Mouse (Mus musculus): Measurements from ENCODE around the gene Dapk1.
"Not testable (repeated sequence)": the region's sequence is repeated elsewhere in the genome, so short reads cannot be mapped to it uniquely, and the experiment has no call there.

The Dapk1 gene

DNA sequence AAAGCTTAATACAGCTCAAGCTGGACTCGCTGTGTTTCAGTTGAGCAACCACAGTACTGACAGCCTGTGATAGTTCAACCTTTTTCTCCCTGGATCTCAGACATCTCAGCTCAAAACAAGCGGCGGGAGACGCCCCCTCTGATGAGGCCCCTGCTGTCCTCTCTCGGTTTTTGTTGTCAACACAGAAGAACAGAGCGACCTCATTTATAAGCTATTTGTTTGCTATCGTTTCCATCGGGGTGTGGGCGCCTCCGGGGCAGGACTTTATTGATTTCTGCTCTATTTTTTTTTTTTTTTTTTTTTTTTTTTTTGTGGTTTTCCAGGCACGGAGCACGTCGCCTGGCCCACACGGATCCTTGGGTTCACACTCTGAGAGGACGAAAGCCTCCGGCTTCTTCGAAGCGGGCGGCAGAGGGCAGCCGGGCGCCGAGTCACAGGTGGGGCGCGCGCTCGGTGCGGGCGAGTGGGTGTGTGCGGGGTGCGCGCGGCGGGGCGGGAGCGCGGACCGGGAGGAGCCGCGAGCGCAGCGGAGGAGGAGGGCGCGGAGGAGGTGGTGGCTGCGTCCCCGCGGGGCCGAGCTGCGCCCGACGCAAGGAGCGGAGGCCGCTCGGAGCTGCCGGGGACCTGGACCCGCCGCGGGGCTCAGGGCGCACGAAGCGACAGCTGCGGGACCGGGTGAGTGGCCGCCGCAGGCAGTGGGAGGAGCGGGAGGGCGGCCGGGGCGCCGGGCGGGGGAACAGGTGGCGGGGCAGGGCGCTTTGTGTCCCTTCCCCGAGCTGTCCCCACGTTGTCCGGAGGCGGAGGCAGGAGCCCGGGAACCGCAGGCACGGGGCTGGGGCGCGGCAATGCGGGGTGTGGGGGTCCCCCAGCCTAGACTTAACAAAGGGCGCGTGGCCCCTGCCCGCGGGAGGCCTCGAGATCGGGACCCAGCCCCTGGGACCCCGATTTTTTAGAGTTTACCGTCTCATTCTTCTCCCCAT is at the start of gene Dapk1:
Gene Dapk1, plus strand, starts transcription at position 512 of the 980 bp plus-strand sequence.
- no peak for DNase-seq (ENCODE audit: extremely low spot score, low read depth, low spot score)

DNA sequence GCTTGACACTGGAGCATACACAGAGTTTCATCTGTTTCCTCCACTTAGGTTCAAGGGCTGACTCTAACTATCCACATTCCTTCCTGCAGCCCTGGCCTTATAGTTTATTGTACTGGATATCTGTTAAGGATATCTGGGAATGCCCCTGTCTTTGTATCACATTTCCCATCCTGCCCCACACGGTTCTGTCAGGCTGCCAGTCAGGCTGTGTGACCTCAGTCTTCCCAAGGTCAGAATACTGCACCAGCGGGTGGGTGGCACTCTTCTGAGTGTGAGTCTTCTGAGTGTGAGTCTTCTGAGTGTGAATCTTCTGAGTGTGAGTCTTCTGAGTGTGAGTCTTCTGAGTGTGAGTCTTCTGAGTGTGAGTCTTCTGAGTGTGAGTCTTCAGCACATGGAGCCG is 48.4 kb upstream of the Dapk1 start:
- DNase-seq (ENCODE audit: extremely low spot score, low read depth, low spot score) = no peak

DNA sequence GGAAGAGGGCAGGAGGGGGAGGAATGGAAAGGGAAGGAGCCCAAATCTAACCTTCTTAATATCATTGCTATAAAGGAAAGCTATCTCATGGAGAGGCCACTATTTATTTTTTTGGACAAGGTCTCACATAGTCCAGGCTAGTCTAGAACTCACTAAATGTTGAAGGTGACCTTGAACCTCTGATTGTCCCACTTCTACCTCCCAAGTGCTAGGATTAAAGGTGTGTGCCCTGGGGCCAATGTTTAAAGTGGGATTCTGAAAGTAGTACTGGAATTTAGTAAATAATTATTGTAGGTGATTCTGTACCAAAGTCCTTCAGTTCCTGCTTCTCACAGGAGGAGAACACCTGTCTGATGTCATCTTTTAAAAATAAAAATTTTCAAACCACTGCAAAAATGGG is 45.3 kb upstream of the Dapk1 start:
- DNase-seq (ENCODE audit: extremely low spot score, low read depth, low spot score) = no peak

DNA sequence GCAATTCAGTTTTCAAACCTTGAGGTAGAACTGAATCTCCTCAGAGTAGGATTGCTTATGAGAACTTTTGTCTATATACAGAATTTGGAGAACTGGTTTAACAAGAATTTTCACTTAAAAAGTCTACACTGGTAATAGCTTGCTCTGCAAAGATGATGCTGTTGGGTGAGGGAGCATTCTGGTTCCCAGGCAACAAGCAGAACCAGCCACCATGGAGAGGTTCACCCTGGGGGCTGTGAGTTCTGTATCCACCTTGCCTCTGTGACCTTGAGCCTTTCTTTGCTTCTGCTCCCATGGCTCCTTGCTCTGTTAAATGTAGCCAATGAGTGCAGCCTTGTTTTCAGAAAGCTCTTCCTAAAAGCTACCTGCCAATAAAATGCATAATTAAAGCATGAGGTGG is 44.8 kb upstream of the Dapk1 start:
- no peak for DNase-seq (ENCODE audit: extremely low spot score, low read depth, low spot score)

DNA sequence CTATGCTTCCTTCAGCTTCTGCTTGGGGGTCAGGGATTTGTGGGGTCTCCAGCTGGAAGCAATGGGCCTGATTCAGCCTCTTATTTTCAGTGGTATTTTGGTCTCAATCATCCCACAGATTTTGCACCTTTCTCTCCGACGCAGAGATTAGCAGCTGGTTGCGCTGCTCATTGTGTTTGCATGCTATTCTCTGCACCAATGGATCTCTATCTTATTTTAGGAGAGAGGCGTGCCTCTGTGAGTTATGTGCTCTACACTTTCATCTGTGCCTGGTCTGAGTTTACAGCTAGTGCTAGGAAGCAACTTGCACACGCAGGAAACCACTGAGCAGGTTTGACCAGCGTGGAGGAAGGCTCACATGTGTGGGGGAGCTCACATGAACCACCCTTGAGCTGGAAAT is 37.4 kb upstream of the Dapk1 start:
- DNase-seq (ENCODE audit: extremely low spot score, low read depth, low spot score) = no peak

DNA sequence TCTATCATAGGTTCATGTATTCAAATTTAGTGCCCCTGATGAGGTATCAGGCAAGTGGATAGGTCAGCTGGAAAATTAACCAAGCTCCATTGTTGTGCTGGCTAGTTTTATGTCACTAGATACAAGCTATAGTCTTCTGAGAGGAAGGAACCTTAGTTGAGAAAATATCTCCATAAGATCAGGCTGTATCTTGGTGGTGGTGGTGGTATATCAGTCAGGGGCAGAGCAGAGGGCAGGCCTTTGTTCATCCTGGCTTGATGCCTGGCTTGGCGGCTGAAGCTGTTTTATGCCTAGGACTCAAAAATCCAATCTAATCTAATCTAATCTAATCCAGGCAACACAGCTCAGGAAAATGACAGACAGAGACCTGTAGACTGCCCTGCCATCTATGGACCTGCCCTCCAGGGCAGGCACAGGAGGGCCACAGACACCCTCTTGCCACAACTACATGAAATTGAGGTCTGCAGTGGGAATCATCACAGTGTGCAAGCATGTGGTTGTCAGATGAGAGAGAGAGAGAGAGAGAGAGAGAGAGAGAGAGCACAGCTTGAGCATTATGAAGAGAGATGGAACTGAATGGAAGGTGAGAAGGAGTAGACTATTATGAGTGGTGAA is 32.7 kb upstream of the Dapk1 start:
- DNase-seq (ENCODE audit: extremely low spot score, low read depth, low spot score) = no peak

DNA sequence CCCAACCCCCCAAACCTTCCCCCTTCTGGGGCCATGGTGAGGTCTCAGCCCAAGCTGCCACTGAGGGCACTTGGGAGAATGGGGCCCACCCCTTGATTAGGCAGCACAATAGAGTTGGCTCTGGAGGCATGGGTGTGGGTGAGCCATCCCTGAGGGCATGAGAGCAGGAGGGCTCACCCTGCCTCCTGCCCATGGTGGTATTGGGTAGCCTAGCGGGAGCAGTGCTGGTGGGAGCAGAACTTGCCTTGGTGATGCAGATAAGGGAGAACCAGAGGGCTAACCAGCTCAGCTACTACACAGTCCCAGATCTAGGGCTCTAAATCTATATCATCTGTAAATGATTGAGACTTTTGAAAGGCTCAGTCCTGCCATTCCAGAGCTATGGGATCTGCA is 32.2 kb upstream of the Dapk1 start:
- DNase-seq (ENCODE audit: extremely low spot score, low read depth, low spot score) = no peak

DNA sequence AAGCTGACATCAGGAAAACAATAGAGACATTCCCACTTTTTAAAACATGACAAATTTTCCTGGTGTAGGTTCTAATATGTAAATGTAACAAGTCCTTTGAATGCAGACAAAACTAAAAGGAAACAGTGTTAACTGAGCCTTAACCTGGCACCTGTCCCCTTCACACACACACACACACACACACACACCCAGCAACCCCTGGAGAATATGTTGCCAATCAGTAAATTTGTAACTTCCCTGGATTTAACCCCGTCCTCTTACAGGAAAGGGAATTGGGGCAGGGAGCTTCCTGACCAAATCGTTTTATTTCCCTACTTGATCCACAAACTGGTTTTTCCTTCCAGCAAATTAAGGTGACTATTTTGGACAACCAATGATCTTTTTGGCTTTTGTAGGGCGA is 28.2 kb upstream of the Dapk1 start:
- DNase-seq (ENCODE audit: extremely low spot score, low read depth, low spot score) = no peak

DNA sequence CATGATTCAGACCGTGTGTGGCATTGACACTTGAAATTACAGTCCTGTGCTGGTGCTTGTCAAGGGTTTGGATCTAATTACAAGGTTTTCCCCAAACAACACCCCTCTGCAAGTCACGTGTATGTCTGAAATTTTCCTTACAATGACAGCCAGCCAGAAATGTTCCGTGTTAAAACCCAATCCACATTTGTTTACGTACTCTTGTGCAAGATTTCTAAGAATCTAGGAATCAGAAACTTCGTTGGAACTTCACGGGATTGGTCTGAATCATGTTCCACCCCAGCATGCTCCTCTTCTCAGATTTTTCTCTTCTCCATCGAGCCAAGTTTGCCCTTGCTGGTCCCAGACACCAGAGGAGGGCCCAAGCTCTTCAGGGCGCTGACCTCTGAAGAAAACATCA is 27.8 kb upstream of the Dapk1 start:
- no peak for DNase-seq (ENCODE audit: extremely low spot score, low read depth, low spot score)

DNA sequence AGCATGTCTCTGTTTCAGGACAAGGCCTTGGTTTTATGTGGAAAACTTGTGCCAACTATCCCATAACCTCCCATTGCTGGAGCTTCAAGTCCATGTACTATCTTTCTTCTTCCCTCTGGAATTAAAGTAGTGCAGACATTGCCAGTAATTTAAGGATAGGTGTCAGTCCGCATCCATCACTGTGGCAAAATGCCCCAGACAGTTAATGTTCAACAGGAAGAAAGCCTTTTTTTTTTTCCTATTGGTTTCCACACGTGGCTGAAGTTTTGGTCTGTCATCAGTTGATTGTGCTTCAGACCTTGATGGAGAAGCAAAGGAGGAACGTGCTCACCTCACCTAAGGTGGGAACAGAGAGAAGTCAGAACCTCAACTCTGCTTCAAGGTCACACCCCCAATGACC is 23.2 kb upstream of the Dapk1 start:
- DNase-seq (ENCODE audit: extremely low spot score, low read depth, low spot score) = no peak

DNA sequence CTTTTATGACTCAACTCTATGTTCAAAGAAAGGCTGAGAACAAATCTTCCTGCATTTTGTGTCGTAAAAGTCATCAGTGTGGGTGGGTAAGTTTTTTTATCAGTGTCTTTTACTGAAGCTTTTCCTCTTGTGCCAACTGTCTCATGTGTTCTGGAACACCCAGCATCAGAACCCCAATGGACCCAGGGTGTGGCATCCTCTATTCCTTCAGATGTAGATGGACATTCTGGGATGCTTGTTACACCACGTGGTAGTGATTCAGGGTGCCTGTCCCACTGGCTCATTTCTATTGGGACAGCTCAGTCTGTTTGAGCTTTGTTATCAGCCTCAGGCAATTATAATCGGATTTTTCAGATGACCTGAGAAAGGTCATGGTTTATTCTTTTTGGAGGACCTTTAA is 6.9 kb upstream of the Dapk1 start:
- DNase-seq (ENCODE audit: extremely low spot score, low read depth, low spot score) = no peak

DNA sequence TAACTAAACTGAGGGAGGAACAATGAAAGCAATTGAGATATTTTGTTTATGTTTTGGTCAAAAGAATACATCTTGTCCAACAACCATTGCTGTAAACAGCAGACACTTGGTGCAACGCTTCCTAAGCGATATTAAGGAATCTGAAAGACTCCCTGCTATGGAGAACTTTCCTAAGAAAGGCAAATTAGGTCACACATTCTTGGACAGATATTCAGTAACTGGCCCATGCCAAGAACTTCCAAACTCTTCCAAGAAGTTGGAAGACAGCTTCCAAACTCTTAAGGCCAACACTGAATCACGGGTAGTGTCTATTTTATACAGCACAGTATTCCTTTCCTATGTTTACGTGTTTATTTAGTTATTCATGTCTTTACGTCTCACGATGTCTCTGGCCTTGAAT is 6.2 kb upstream of the Dapk1 start:
- DNase-seq (ENCODE audit: extremely low spot score, low read depth, low spot score) = no peak

DNA sequence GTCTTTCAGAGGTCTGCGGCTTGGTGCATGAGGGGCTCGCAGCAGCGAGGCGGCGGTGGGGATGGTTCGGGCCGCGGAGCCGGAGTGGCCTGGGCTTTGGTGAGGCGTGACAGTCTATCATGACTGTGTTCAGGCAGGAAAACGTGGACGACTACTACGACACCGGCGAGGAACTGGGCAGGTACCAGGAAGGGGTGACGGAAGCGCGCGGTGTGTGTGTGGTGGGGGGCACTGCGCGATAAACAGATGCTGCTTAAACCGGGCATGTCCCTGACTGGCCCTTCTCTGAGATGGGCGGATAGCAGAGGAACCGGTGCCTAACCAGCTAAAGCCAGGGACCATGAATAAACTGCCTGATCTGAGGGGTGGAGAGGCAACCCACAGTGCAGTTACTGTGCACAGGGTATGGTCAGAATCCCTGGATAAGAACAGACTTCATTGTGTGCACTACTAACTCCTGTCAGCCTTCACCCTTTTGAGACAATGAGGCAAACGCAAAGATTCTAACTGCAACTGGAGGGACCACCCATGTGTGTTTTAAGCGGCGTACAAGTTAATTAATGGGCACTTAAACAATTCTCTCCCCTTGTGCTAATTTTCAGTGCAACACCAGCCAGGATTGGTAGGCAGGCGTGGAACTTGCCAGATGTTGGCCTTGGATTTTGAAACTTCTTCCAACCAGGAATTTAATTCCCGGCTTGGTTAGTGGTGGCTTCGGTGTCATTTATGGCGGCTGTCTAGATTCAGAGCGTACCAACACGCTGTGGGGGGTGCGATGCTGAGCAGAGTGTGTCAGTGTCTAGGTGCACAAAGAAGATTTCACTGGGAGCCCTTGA is 887 bp downstream of the Dapk1 start:
- DNase-seq (ENCODE audit: extremely low spot score, low read depth, low spot score) = no peak

DNA sequence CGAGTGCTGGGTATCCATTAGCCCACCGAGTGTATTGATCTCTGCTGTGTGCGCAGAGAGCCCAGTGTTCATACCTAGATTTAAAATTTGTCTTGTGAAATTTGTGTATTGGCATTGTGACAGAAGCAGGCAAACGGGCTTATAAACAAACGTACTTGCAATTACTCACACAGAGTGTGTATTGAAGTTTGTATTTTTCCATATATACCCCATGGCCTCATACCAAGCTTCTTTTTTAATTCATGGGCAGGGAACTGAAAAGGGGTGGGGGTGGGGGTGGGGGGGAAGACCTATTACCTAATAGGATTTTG is 1.5 kb downstream of the Dapk1 start:
- no peak for DNase-seq (ENCODE audit: extremely low spot score, low read depth, low spot score)

DNA sequence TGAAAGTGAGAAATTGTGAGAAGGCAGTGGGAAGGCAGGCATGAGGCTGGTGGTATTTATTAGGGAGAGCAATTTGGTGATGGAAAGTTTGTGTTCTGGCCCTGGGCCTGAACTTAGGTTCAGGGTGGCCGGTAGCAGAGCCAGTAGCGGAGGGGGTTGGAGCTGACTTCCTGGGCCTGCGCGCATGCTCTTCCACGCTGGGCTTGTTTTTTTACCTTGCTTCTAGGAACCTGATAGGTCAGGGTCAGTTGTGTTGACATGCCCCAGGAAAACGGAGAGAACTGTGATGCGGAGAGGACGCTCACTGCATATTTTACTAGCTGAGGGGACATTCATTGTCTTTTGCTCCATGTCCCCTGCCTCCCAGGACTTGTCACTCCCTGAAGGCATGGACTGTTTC is 5.7 kb downstream of the Dapk1 start:
- no peak for DNase-seq (ENCODE audit: extremely low spot score, low read depth, low spot score)

DNA sequence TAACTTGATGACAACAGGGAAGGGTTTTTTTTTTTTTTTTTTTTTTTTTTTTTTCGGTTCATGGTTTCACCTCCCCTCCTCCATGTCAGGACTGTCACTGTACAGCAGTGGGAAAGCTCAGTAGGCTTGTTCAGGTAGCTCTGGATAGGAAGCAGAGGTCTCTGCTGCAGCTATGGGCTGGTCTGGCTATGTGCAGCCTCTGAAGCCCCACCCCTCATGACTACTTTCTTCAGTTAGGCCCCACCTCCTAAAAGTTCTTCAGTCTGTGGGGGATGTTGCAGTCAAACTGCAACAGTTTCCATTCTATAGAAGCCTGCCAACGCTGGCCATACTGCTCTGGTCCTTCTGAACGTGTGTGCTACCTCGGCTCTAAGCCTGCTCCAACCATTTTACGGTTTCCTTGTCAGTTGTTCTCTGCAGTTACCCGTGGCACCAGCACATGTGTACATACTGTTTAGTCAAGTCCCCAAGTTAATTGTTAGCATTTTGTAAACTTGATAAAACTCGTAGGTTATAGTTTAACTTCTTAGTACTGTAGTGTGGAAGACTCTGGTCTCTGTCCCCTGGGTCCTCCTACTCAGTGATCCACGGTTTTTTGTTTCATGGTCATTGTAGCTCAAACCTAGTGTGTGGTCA is 6.8 kb downstream of the Dapk1 start:
- no peak for DNase-seq (ENCODE audit: extremely low spot score, low read depth, low spot score)

DNA sequence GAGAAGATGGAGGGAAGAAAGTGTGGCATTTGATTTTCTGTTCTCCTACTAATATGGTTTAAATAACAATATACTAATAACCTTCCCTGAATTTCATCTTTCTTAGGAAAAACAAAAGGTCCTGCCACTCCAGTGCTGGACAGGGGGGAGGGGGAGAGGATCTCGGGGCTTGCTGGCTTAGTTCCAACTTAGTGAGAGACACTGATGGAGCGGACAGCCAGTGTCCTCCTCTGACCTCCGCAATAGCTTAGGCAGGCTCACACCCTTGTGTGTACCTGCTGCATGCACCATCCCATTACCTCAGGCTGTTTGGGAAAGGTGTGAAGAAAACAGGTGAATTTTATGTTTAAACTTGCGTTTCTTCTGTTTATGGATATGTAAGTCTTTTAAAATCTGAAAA is 7.5 kb downstream of the Dapk1 start:
- no peak for DNase-seq (ENCODE audit: extremely low spot score, low read depth, low spot score)

DNA sequence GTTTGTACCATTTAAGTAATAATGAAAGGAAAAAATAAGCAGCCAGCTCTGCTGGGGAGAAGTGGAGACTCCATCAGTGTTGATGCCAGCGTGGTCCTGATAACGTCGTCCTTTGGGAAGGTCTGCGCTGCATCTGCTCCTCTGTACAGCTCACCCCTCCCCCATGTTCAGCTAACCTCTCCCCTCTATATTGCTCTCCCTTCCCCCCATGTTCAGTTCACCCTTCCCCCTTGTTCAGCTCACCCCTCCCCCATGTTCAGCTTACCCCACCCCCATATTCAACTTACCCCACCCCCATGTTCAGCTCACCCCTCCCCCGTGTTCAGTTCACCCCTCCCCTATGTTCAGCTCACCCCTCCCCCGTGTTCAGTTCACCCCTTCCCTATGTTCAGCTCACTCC is 8.8 kb downstream of the Dapk1 start:
- DNase-seq (ENCODE audit: extremely low spot score, low read depth, low spot score) = no peak

DNA sequence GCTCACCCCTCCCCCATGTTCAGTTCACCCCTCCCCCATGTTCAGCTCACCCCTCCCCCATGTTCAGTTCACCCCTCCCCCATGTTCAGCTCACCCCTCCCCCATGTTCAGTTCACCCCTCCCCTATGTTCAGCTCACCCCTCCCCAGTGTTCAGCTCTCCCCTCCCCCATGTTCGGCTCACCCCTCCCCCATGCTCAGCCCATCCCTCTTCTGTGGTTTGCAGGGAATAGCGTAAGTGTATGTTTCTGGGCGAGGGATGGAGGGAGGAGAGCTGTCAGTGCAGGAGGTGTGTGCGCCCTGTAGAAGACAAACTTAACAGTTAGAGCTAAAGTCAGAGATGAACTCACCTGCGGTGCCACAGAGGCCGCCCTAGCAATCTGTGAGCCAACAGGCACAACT is 9.2 kb downstream of the Dapk1 start:
- not testable (repeated sequence) for DNase-seq (ENCODE audit: extremely low spot score, low read depth, low spot score)

DNA sequence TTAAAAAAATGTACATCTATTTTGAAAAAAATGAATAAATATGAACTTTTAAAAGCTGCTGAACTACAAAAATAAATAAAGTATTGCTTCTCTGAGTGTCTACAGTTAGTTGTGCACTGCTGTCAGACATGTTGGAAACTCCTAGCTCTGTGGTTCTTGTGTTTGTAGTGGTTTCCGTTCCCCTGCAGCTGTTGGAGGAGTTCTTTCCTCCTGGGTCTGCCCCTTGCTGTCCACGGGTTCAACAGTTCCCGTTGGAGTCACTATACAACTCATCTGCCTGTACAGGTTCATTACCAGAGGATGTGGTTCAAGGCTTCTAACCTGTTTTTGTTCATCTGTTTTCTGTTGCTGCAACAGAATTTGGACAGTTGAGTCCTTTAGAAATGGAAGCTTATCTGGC is 10.4 kb downstream of the Dapk1 start:
- DNase-seq (ENCODE audit: extremely low spot score, low read depth, low spot score) = no peak

DNA sequence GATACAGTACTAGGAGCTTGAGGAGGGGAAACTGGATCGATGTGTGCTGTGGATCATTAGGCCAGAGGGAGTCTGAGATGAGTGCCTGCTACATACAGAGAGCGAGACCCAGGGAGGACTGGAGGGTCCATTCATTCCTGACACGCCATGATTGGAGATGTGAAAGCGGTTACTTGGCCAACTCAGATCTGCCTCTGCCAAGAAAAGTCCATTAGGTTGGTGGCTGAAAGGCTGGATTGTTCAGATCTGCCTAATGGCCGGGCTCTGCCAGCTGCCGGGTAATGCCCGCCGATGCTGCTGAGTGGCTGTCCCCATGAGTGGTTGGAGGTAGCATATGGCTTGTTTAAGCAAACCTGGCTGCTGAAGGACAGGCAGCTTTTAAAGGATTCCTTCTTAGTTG is 12.4 kb downstream of the Dapk1 start:
- DNase-seq (ENCODE audit: extremely low spot score, low read depth, low spot score) = no peak

All from hindlimb bud, embryonic 11.5 days (tissue).